Mouse (Mus musculus): ENCODE data around the gene Prpf4. TPM values are rescaled to one million over a fixed set of nuclear protein-coding genes. Genes with fewer than 3 reads are reported as not detected.

Prpf4 gene
- total and polyA plus RNA-seq, 3 experiments, result 26.9 to 37.9 TPM; not detected in 1

DNA sequence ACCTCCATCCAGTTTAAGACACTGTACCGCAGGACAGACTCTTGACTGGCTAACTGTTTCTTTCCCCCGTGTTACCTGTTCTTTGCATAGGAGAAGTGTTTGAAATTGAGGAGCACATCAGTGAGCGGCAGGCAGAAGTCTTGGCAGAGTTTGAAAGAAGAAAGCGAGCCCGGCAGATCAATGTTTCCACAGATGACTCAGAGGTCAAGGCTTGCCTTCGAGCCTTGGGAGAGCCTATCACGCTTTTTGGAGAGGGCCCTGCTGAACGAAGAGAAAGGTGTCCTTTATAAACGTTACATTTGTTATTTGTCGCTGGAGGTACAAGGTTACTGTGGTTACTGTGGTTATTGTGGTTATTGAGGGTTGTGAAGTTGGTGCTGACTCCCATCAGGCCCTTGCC, 3.0 kb downstream of the Prpf4 start:
- DNase-seq (ENCODE audit: low read depth, low spot score), result no peak
- Histone ChIP-seq H3K4me1 (ENCODE audit: control insufficient read depth in 1 of 2, insufficient read depth in 2 of 2, low read length in 2 of 2) (peaks cover 6 to 10% of the 10 kb centered on the region in 2 experiments), H3K79me2 (ENCODE audit: control insufficient read depth, insufficient read depth, low read length, poor library complexity) (peaks cover 23% of the 10 kb centered on the region), H3K4me3 (ENCODE audit: control insufficient read depth in 1 of 2, insufficient read depth in 1 of 2, low read depth in 2 of 2, low read length in 2 of 2) (no peak overlapping the region), H3K27me3 (ENCODE audit: control insufficient read depth in 1 of 2, insufficient read depth in 2 of 2, low read length in 2 of 2) (no peaks in the 10 kb centered on the region), H3K27ac (ENCODE audit: control insufficient read depth, low read depth, low read length) (no peak overlapping the region), H3K9ac (ENCODE audit: control insufficient read depth, low read depth, low read length, poor library complexity, severe bottlenecking) (no peak overlapping the region), H3K9me3 (replicated peaks; ENCODE audit: insufficient read depth, low read length) (no peaks in the 10 kb centered on the region), H3K36me3 (ENCODE audit: control insufficient read depth in 1 of 2, insufficient read depth in 2 of 2, low read length in 2 of 2) (peaks cover 18 to 26% of the 10 kb centered on the region in 2 experiments)
- TF ChIP-seq RCOR1 (IDR thresholded peaks at IDR 0.05; ENCODE audit: low read depth, low read length), result no peak

- TF ChIP-seq ZNF384 (IDR thresholded peaks at IDR 0.05; ENCODE audit: low read depth, low read length) (no peak), ZKSCAN1 (IDR thresholded peaks at IDR 0.05; ENCODE audit: low read depth, low read length) (no peak), SIN3A (IDR thresholded peaks at IDR 0.05; ENCODE audit: low read length) (no peak), RCOR1 (IDR thresholded peaks at IDR 0.05; ENCODE audit: low read depth, low read length) (no peak), RAD21 (IDR thresholded peaks at IDR 0.05; ENCODE audit: low read depth, low read length) (no peak), CHD1 (IDR thresholded peaks at IDR 0.05; ENCODE audit: low read depth, low read length) (no peak), UBTF (IDR thresholded peaks at IDR 0.05; ENCODE audit: borderline replicate concordance, insufficient read depth, low read depth, low read length) (no peak), JUND (IDR thresholded peaks at IDR 0.05; ENCODE audit: low read depth, low read length) (no peak), GATA1 (IDR thresholded peaks at IDR 0.05; ENCODE audit: low read depth, low read length) (no peak), CHD2 (IDR thresholded peaks at IDR 0.05; ENCODE audit: low read length) (no peak), POLR2A (IDR thresholded peaks at IDR 0.05; ENCODE audit: control insufficient read depth in 1 of 2, insufficient read depth in 1 of 2, low read depth in 1 of 2, low read length in 2 of 2, poor library complexity in 1 of 2) (no peak), USF2 (IDR thresholded peaks at IDR 0.05; ENCODE audit: borderline replicate concordance in 1 of 2, insufficient read depth in 1 of 2, low read depth in 1 of 2, low read length in 2 of 2) (no peak), ETS1 (IDR thresholded peaks at IDR 0.05; ENCODE audit: low read depth, low read length) (no peak), ELF1 (IDR thresholded peaks at IDR 0.05; ENCODE audit: low read depth, low read length) (no peak), TAL1 (IDR thresholded peaks at IDR 0.05; ENCODE audit: low read length) (no peak), NELFE (IDR thresholded peaks at IDR 0.05; ENCODE audit: low read depth, low read length) (no peak), MYC (IDR thresholded peaks at IDR 0.05; ENCODE audit: low read depth, low read length) (no peak), CTCF (IDR thresholded peaks at IDR 0.05 in 2 of 3, conservative IDR thresholded peaks at IDR 0.05 in 1 of 3; ENCODE audit: control insufficient read depth in 1 of 3, insufficient read depth in 1 of 3, low read depth in 2 of 3, low read length in 3 of 3, poor library complexity in 1 of 3, severe bottlenecking in 1 of 3) (no peak), SMC3 (IDR thresholded peaks at IDR 0.05; ENCODE audit: low read depth, low read length) (no peak), ZC3H11A (IDR thresholded peaks at IDR 0.05; ENCODE audit: low read depth, low read length) (no peak)
- no peak overlapping the region for H3K4me3 ChIP-seq (ENCODE audit: control insufficient read depth in 1 of 2, insufficient read depth in 1 of 2, low read depth in 2 of 2, low read length in 2 of 2)
- H3K4me1 ChIP-seq (ENCODE audit: control insufficient read depth in 1 of 2, insufficient read depth in 2 of 2, low read length in 2 of 2), result no peaks in the 10 kb centered on the region
- no peak for DNase-seq (ENCODE audit: low read depth, low spot score)
- H3K9me3 ChIP-seq (replicated peaks; ENCODE audit: insufficient read depth, low read length), result no peaks in the 10 kb centered on the region
- no peaks in the 10 kb centered on the region for H3K79me2 ChIP-seq (ENCODE audit: control insufficient read depth, insufficient read depth, low read length, poor library complexity)
- H3K9ac ChIP-seq (ENCODE audit: control insufficient read depth, low read depth, low read length, poor library complexity, severe bottlenecking), result no peak overlapping the region
- H3K36me3 ChIP-seq (ENCODE audit: control insufficient read depth in 1 of 2, insufficient read depth in 2 of 2, low read length in 2 of 2), result peaks cover 0 to 47% of the 10 kb centered on the region in 2 experiments; a peak in 2 of 4 replicates
- no peaks in the 10 kb centered on the region for H3K27me3 ChIP-seq (ENCODE audit: control insufficient read depth in 1 of 2, insufficient read depth in 2 of 2, low read length in 2 of 2)
- no peak overlapping the region for H3K27ac ChIP-seq (ENCODE audit: control insufficient read depth, low read depth, low read length)
Observed at GRCm38 (mm10) chr4:62418448-62418847, 9.9 kb downstream of the Prpf4 start.

Data from MEL (cell line).